Mouse (Mus musculus): Measurements from ENCODE around the gene Mpnd. TPM values are rescaled to one million over a fixed set of nuclear protein-coding genes. Genes with fewer than 3 reads are reported as not detected.

The Mpnd gene
- polyA plus RNA-seq, 1 experiment from 2014 or later = 42.5 TPM

- WGBS = 74% methylated on average over 1 of the region's 1 CpGs
- no peak overlapping the region for H3K27ac ChIP-seq (ENCODE audit: low read depth, low read length)
Measured at GRCm38 (mm10) chr17:56026881-56027280, 21.4 kb downstream of the Mpnd start.

GRCm38 (mm10) chr17:56027801-56028441 is 22.4 kb downstream of the Mpnd start:
- Histone ChIP-seq H3K27me3 (replicated peaks; ENCODE audit: control insufficient read depth, insufficient read depth, low read length) (no peaks in the 10 kb centered on the region), H3K36me3 (ENCODE audit: control insufficient read depth, insufficient read depth, low read length) (peaks cover 16% of the 10 kb centered on the region), H3K9me3 (ENCODE audit: control insufficient read depth, low read length) (no peaks in the 10 kb centered on the region), H3K4me2 (no peak overlapping the region), H3K27ac (ENCODE audit: low read depth, low read length) (no peak overlapping the region), H3K4me1 (replicated peaks; ENCODE audit: control insufficient read depth, insufficient read depth, low read length) (peaks cover 36% of the 10 kb centered on the region), H3K4me3 (ENCODE audit: low read depth, low read length) (no peak overlapping the region), H3K9ac (ENCODE audit: low read depth, low read length) (no peak overlapping the region; the same call in 1 of the 2 replicates)
- DNase-seq (ENCODE audit: low spot score) = no peak
- WGBS = 85% methylated on average over 5 of the region's 5 CpGs
- ATAC-seq (replicated peaks; ENCODE audit: low FRiP score) = no peak

More at GRCm38 (mm10) chr17:56026881-56027280, 21.4 kb downstream of the Mpnd start:
- Histone ChIP-seq H3K27me3 (replicated peaks; ENCODE audit: control insufficient read depth, insufficient read depth, low read length) (no peaks in the 10 kb centered on the region), H3K9ac (ENCODE audit: low read depth, low read length) (no peak overlapping the region), H3K4me1 (replicated peaks; ENCODE audit: control insufficient read depth, insufficient read depth, low read length) (peaks cover 35% of the 10 kb centered on the region), H3K4me2 (no peak overlapping the region), H3K9me3 (ENCODE audit: control insufficient read depth, low read length) (no peaks in the 10 kb centered on the region), H3K4me3 (ENCODE audit: low read depth, low read length) (no peak overlapping the region), H3K36me3 (ENCODE audit: control insufficient read depth, insufficient read depth, low read length) (peaks cover 16% of the 10 kb centered on the region)
- DNase-seq (ENCODE audit: low spot score) = no peak
- no peak for ATAC-seq (replicated peaks; ENCODE audit: low FRiP score)

- Histone ChIP-seq H3K9me3 (ENCODE audit: control insufficient read depth, low read length) (no peaks in the 10 kb centered on the region), H3K4me1 (replicated peaks; ENCODE audit: control insufficient read depth, insufficient read depth, low read length) (peaks cover 43% of the 10 kb centered on the region), H3K9ac (ENCODE audit: low read depth, low read length) (no peak overlapping the region), H3K27ac (ENCODE audit: low read depth, low read length) (no peak overlapping the region), H3K36me3 (ENCODE audit: control insufficient read depth, insufficient read depth, low read length) (peaks cover 19% of the 10 kb centered on the region), H3K4me2 (no peak overlapping the region), H3K27me3 (replicated peaks; ENCODE audit: control insufficient read depth, insufficient read depth, low read length) (no peaks in the 10 kb centered on the region), H3K4me3 (ENCODE audit: low read depth, low read length) (no peak overlapping the region)
- ATAC-seq (replicated peaks; ENCODE audit: low FRiP score) = no peak
- no peak for DNase-seq (ENCODE audit: low spot score)
- 89% methylated on average over 9 of the region's 9 CpGs for WGBS
Measured at GRCm38 (mm10) chr17:56030238-56030870, 24.8 kb downstream of the Mpnd start.

- ATAC-seq (replicated peaks; ENCODE audit: low FRiP score) = peak; percentile 48
- peaks cover 46% of the 10 kb centered on the region for H3K4me1 ChIP-seq (replicated peaks; ENCODE audit: control insufficient read depth, insufficient read depth, low read length)
- 38% methylated on average over 5 of the region's 5 CpGs for WGBS
Measured at GRCm38 (mm10) chr17:56030919-56031318, 25.4 kb downstream of the Mpnd start.

GRCm38 (mm10) chr17:56031431-56031830 is 25.9 kb downstream of the Mpnd start:
- H3K4me1 ChIP-seq (replicated peaks; ENCODE audit: control insufficient read depth, insufficient read depth, low read length) = peaks cover 46% of the 10 kb centered on the region
- peaks cover 19% of the 10 kb centered on the region for H3K36me3 ChIP-seq (ENCODE audit: control insufficient read depth, insufficient read depth, low read length)
- no peak overlapping the region for H3K9ac ChIP-seq (ENCODE audit: low read depth, low read length)
- DNase-seq (ENCODE audit: low spot score) (no peak), ATAC-seq (replicated peaks; ENCODE audit: low FRiP score) (no peak)
- H3K27me3 ChIP-seq (replicated peaks; ENCODE audit: control insufficient read depth, insufficient read depth, low read length) = no peaks in the 10 kb centered on the region
- no peak overlapping the region for H3K4me2 ChIP-seq
- H3K27ac ChIP-seq (ENCODE audit: low read depth, low read length) = no peak overlapping the region
- no peaks in the 10 kb centered on the region for H3K9me3 ChIP-seq (ENCODE audit: control insufficient read depth, low read length)
- WGBS = 91% methylated on average over 7 of the region's 7 CpGs
- H3K4me3 ChIP-seq (ENCODE audit: low read depth, low read length) = no peak overlapping the region

More at GRCm38 (mm10) chr17:56030919-56031318, 25.4 kb downstream of the Mpnd start:
- Histone ChIP-seq H3K4me2 (no peak overlapping the region), H3K4me3 (ENCODE audit: low read depth, low read length) (no peak overlapping the region), H3K9ac (ENCODE audit: low read depth, low read length) (no peak overlapping the region), H3K36me3 (ENCODE audit: control insufficient read depth, insufficient read depth, low read length) (peaks cover 19% of the 10 kb centered on the region), H3K27me3 (replicated peaks; ENCODE audit: control insufficient read depth, insufficient read depth, low read length) (no peaks in the 10 kb centered on the region), H3K27ac (ENCODE audit: low read depth, low read length) (no peak overlapping the region), H3K9me3 (ENCODE audit: control insufficient read depth, low read length) (no peaks in the 10 kb centered on the region)
- DNase-seq (ENCODE audit: low spot score) = no peak

GRCm38 (mm10) chr17:56032127-56032733 is 26.7 kb downstream of the Mpnd start:
- Histone ChIP-seq H3K36me3 (ENCODE audit: control insufficient read depth, insufficient read depth, low read length) (peaks cover 19% of the 10 kb centered on the region), H3K4me2 (no peak overlapping the region), H3K9ac (ENCODE audit: low read depth, low read length) (no peak overlapping the region), H3K9me3 (ENCODE audit: control insufficient read depth, low read length) (no peaks in the 10 kb centered on the region), H3K27me3 (replicated peaks; ENCODE audit: control insufficient read depth, insufficient read depth, low read length) (no peaks in the 10 kb centered on the region), H3K4me3 (ENCODE audit: low read depth, low read length) (no peak overlapping the region), H3K4me1 (replicated peaks; ENCODE audit: control insufficient read depth, insufficient read depth, low read length) (peaks cover 45% of the 10 kb centered on the region), H3K27ac (ENCODE audit: low read depth, low read length) (no peak overlapping the region)
- WGBS = 74% methylated on average over 6 of the region's 6 CpGs
- no peak for ATAC-seq (replicated peaks; ENCODE audit: low FRiP score)
- DNase-seq (ENCODE audit: low spot score) = no peak

GRCm38 (mm10) chr17:56032831-56033230 is 27.3 kb downstream of the Mpnd start:
- Histone ChIP-seq H3K4me3 (ENCODE audit: low read depth, low read length) (no peak overlapping the region), H3K9me3 (ENCODE audit: control insufficient read depth, low read length) (no peaks in the 10 kb centered on the region), H3K27me3 (replicated peaks; ENCODE audit: control insufficient read depth, insufficient read depth, low read length) (no peaks in the 10 kb centered on the region), H3K9ac (ENCODE audit: low read depth, low read length) (no peak overlapping the region), H3K36me3 (ENCODE audit: control insufficient read depth, insufficient read depth, low read length) (peaks cover 19% of the 10 kb centered on the region), H3K4me1 (replicated peaks; ENCODE audit: control insufficient read depth, insufficient read depth, low read length) (peaks cover 47% of the 10 kb centered on the region), H3K27ac (ENCODE audit: low read depth, low read length) (no peak overlapping the region), H3K4me2 (no peak overlapping the region)
- WGBS = 68% methylated on average over 7 of the region's 7 CpGs
- no peak for ATAC-seq (replicated peaks; ENCODE audit: low FRiP score)
- no peak for DNase-seq (ENCODE audit: low spot score)

- no peak for ATAC-seq (replicated peaks; ENCODE audit: low FRiP score)
- H3K4me3 ChIP-seq (ENCODE audit: low read depth, low read length) = 0 out of 2 replicates have a peak overlapping the region, but pooled peaks have one; percentile 4
- 0 out of 2 replicates have a peak overlapping the region, but pooled peaks have one; percentile 23 for H3K27ac ChIP-seq (ENCODE audit: low read depth, low read length)
- no peaks in the 10 kb centered on the region for H3K27me3 ChIP-seq (replicated peaks; ENCODE audit: control insufficient read depth, insufficient read depth, low read length)
- H3K4me1 ChIP-seq (replicated peaks; ENCODE audit: control insufficient read depth, insufficient read depth, low read length) = peaks cover 47% of the 10 kb centered on the region
- 80% methylated on average over 7 of the region's 7 CpGs for WGBS
- peak overlapping the region; percentile 87 for H3K4me2 ChIP-seq
- H3K9ac ChIP-seq (ENCODE audit: low read depth, low read length) = no peak overlapping the region
- DNase-seq (ENCODE audit: low spot score) = no peak
- no peaks in the 10 kb centered on the region for H3K9me3 ChIP-seq (ENCODE audit: control insufficient read depth, low read length)
- H3K36me3 ChIP-seq (ENCODE audit: control insufficient read depth, insufficient read depth, low read length) = peaks cover 13% of the 10 kb centered on the region
Measured at GRCm38 (mm10) chr17:56034040-56034725, 28.7 kb downstream of the Mpnd start.

Measured in liver, embryonic 11.5 days (tissue).